Mouse (Mus musculus) forebrain, embryonic 10.5 days (tissue): Measurements from ENCODE around the gene Cnn1. TPM values are rescaled to one million over a fixed set of nuclear protein-coding genes. Genes with fewer than 3 reads are reported as not detected.
A peak's percentile ranks its signal among the peaks of the same experiment; 100 is the strongest.

ENCODE experiments used
- DNase-seq: peaks from one replicate; pipeline ENCODE4 v3.0.0-alpha.2; 2017; ENCODE audit warnings: low spot score; ENCODE audit errors: extremely low spot score
- H3K27ac ChIP-seq: fragments of 300-500 bp; sonication (generic); 2 replicates; pipeline ENCODE4 v1.5.1; 2016; ENCODE audit warnings: mild to moderate bottlenecking
- H3K27me3 ChIP-seq: fragments of 300-500 bp; sonication (generic); 2 replicates; pipeline ENCODE4 v1.6.1; 2016; ENCODE audit warnings: mild to moderate bottlenecking; ENCODE audit not compliant: poor library complexity, severe bottlenecking
- H3K36me3 ChIP-seq: fragments of 300-500 bp; sonication (generic); replicated peaks from 2 replicates; pipeline ENCODE4 v1.6.1; 2016; ENCODE audit warnings: mild to moderate bottlenecking, moderate library complexity
- H3K4me1 ChIP-seq: fragments of 300-500 bp; sonication (generic); 2 replicates; pipeline ENCODE4 v1.6.1; 2016
- H3K4me3 ChIP-seq: fragments of 300-500 bp; sonication (generic); 2 replicates; pipeline ENCODE4 v1.5.1; 2016; ENCODE audit warnings: mild to moderate bottlenecking, moderate library complexity
- H3K9me3 ChIP-seq: fragments of 300-500 bp; sonication (generic); 2 replicates; pipeline ENCODE4 v1.6.1; 2016; ENCODE audit warnings: mild to moderate bottlenecking, moderate library complexity
- WGBS: fragments of 180-500 bp; shearing (Covaris S2); methylation state at CpG from one replicate; pipeline ENCODE4 v1.1.7; 2016; 5-methylcytosine and 5-hydroxymethylcytosine counted together
- polyA plus RNA-seq: library from polyadenylated mRNA; unstranded; fragments of >200 nt; fragmentation: Nextera tagmentation; extraction: Ambion mirVana; gene quantifications from 2 replicates; pipeline ENCODE4 v1.2.1, GENCODE M21; 2016

Cnn1 gene
- polyA plus RNA-seq, 1 experiment from 2014 or later: 1.0 TPM

- DNase-seq: no peak
- peaks cover 13% of the 10 kb centered on the region for H3K4me1 ChIP-seq
- peak overlapping the region; percentile 84; the same call in 1 of the 2 replicates for H3K27ac ChIP-seq
- peak overlapping the region; percentile 87 for H3K4me3 ChIP-seq
- H3K27me3 ChIP-seq: no peaks in the 10 kb centered on the region
- WGBS: 89% methylated on average over 6 of the region's 6 CpGs
- no peaks in the 10 kb centered on the region for H3K9me3 ChIP-seq
- H3K36me3 ChIP-seq: peaks cover 9% of the 10 kb centered on the region
Observed at GRCm38 (mm10) chr9:22086012-22086411, 13.0 kb upstream of the Cnn1 start.

GRCm38 (mm10) chr9:22087034-22087618, 11.9 kb upstream of the Cnn1 start:
- DNase-seq: no peak
- H3K27ac ChIP-seq: no peak overlapping the region
- no peaks in the 10 kb centered on the region for H3K27me3 ChIP-seq
- peaks cover 13% of the 10 kb centered on the region for H3K4me1 ChIP-seq
- no peaks in the 10 kb centered on the region for H3K9me3 ChIP-seq
- no peak overlapping the region for H3K4me3 ChIP-seq
- peaks cover 6% of the 10 kb centered on the region for H3K36me3 ChIP-seq
- WGBS: 80% methylated on average over 2 of the region's 2 CpGs

GRCm38 (mm10) chr9:22089281-22089680, 9.7 kb upstream of the Cnn1 start:
- Histone ChIP-seq H3K27ac (no peak overlapping the region), H3K36me3 (no peaks in the 10 kb centered on the region), H3K4me1 (peaks cover 13% of the 10 kb centered on the region), H3K4me3 (no peak overlapping the region), H3K27me3 (peaks cover 5% of the 10 kb centered on the region; the same call in 1 of the 2 replicates), H3K9me3 (no peaks in the 10 kb centered on the region)
- no peak for DNase-seq
- 94% methylated on average over 7 of the region's 7 CpGs for WGBS

GRCm38 (mm10) chr9:22089986-22090385, 9.0 kb upstream of the Cnn1 start:
- 90% methylated on average over 7 of the region's 7 CpGs for WGBS
- Histone ChIP-seq H3K4me1 (peaks cover 7% of the 10 kb centered on the region), H3K9me3 (no peaks in the 10 kb centered on the region), H3K4me3 (no peak overlapping the region), H3K27ac (no peak overlapping the region), H3K27me3 (peaks cover 11% of the 10 kb centered on the region), H3K36me3 (no peaks in the 10 kb centered on the region)
- DNase-seq: no peak

- H3K27ac ChIP-seq: no peak overlapping the region
- WGBS: 90% methylated on average over 6 of the region's 6 CpGs
- peaks cover 30% of the 10 kb centered on the region for H3K27me3 ChIP-seq
- peaks cover 7% of the 10 kb centered on the region; the same call in 1 of the 2 replicates for H3K4me1 ChIP-seq
- no peak overlapping the region for H3K4me3 ChIP-seq
- H3K36me3 ChIP-seq: no peaks in the 10 kb centered on the region
- H3K9me3 ChIP-seq: no peaks in the 10 kb centered on the region
- no peak for DNase-seq
Observed at GRCm38 (mm10) chr9:22092746-22093145, 6.3 kb upstream of the Cnn1 start.

- H3K9me3 ChIP-seq: no peaks in the 10 kb centered on the region
- 5% methylated on average over 24 of the region's 24 CpGs for WGBS
- peak overlapping the region; percentile 86 for H3K27ac ChIP-seq
- peak; percentile 78 for DNase-seq
- no peaks in the 10 kb centered on the region for H3K36me3 ChIP-seq
- H3K4me1 ChIP-seq: peaks cover 19% of the 10 kb centered on the region
- peak overlapping the region; percentile 55 for H3K4me3 ChIP-seq
- H3K27me3 ChIP-seq: peaks cover 61% of the 10 kb centered on the region
Observed at GRCm38 (mm10) chr9:22095854-22096307, 3.1 kb upstream of the Cnn1 start.

GRCm38 (mm10) chr9:22099922-22100321, 906 bp downstream of the Cnn1 start:
- WGBS: 6% methylated on average over 18 of the region's 18 CpGs
- Histone ChIP-seq H3K4me3 (no peak overlapping the region), H3K27ac (no peak overlapping the region), H3K36me3 (no peaks in the 10 kb centered on the region), H3K27me3 (peaks cover 61% of the 10 kb centered on the region), H3K9me3 (no peaks in the 10 kb centered on the region), H3K4me1 (peaks cover 19% of the 10 kb centered on the region)
- no peak for DNase-seq

- H3K4me3 ChIP-seq: no peak overlapping the region
- DNase-seq: no peak
- no peaks in the 10 kb centered on the region for H3K4me1 ChIP-seq
- no peaks in the 10 kb centered on the region for H3K27me3 ChIP-seq
- WGBS: 93% methylated on average over 9 of the region's 9 CpGs
- H3K9me3 ChIP-seq: no peaks in the 10 kb centered on the region; the same call in 1 of the 2 replicates
- no peak overlapping the region for H3K27ac ChIP-seq
- peaks cover 47% of the 10 kb centered on the region for H3K36me3 ChIP-seq
Observed at GRCm38 (mm10) chr9:22108194-22108593, 9.2 kb downstream of the Cnn1 start.

GRCm38 (mm10) chr9:22115635-22116034, 16.6 kb downstream of the Cnn1 start:
- Histone ChIP-seq H3K36me3 (peaks cover 40% of the 10 kb centered on the region), H3K27me3 (no peaks in the 10 kb centered on the region), H3K9me3 (no peaks in the 10 kb centered on the region), H3K4me3 (peak overlapping the region; percentile 88), H3K4me1 (peaks cover 22% of the 10 kb centered on the region), H3K27ac (0 out of 2 replicates have a peak overlapping the region, but pooled peaks have one; percentile 90)
- DNase-seq: no peak
- WGBS: 92% methylated on average over 4 of the region's 4 CpGs

GRCm38 (mm10) chr9:22116086-22116485, 17.1 kb downstream of the Cnn1 start:
- Histone ChIP-seq H3K36me3 (peaks cover 35% of the 10 kb centered on the region), H3K9me3 (no peaks in the 10 kb centered on the region), H3K4me3 (peak overlapping the region; percentile 88), H3K27ac (peak overlapping the region; percentile 90), H3K4me1 (peaks cover 22% of the 10 kb centered on the region), H3K27me3 (no peaks in the 10 kb centered on the region)
- 42% methylated on average over 15 of the region's 15 CpGs for WGBS
- no peak for DNase-seq

GRCm38 (mm10) chr9:22116740-22117426, 17.9 kb downstream of the Cnn1 start, which contains the start of gene Elof1:
TSS of gene Elof1 (minus strand) at chr9:22117172.
- peak within 1 kb of the TSS; percentile 90 for H3K27ac ChIP-seq
- WGBS: under 1% methylated on average over 52 of the region's 52 CpGs
- H3K36me3 ChIP-seq: peaks cover 27% of the 10 kb centered on the region
- H3K4me1 ChIP-seq: peaks cover 22% of the 10 kb centered on the region
- DNase-seq: peak; percentile 96
- H3K4me3 ChIP-seq: peak within 1 kb of the TSS; percentile 88
- no peaks in the 10 kb centered on the region for H3K9me3 ChIP-seq
- no peaks in the 10 kb centered on the region for H3K27me3 ChIP-seq

- H3K9me3 ChIP-seq: no peaks in the 10 kb centered on the region
- peaks cover 17% of the 10 kb centered on the region for H3K36me3 ChIP-seq
- peak overlapping the region; percentile 90 for H3K27ac ChIP-seq
- peak overlapping the region; percentile 88 for H3K4me3 ChIP-seq
- 46% methylated on average over 10 of the region's 10 CpGs for WGBS
- no peaks in the 10 kb centered on the region for H3K27me3 ChIP-seq
- no peak for DNase-seq
- peaks cover 22% of the 10 kb centered on the region for H3K4me1 ChIP-seq
Observed at GRCm38 (mm10) chr9:22117754-22118456, 18.9 kb downstream of the Cnn1 start.
